Mouse (Mus musculus): ENCODE results near the gene Vwce.
A peak's percentile ranks its signal among the peaks of the same experiment; 100 is the strongest.

Gene Vwce

GRCm38 (mm10) chr19:10692361-10692760 lies 58.3 kb downstream of the Vwce start:
- DNase-seq, result no peak

- DNase-seq, result no peak
These were observed 60.1 kb downstream of the Vwce start for GRCm38 (mm10) chr19:10693926-10694682.

GRCm38 (mm10) chr19:10695801-10696200 lies 61.8 kb downstream of the Vwce start:
- DNase-seq, result no peak

- DNase-seq, result no peak
These were observed 64.3 kb downstream of the Vwce start for GRCm38 (mm10) chr19:10698131-10698991.

- peak; percentile 31 for DNase-seq
These were observed 65.8 kb downstream of the Vwce start for GRCm38 (mm10) chr19:10699851-10700250.

GRCm38 (mm10) chr19:10701013-10701726 lies 67.2 kb downstream of the Vwce start:
- no peak for DNase-seq

- no peak for DNase-seq
These were observed 68.1 kb downstream of the Vwce start for GRCm38 (mm10) chr19:10702125-10702524.

GRCm38 (mm10) chr19:10703470-10703869 lies 69.5 kb downstream of the Vwce start:
- DNase-seq, result no peak

- no peak for DNase-seq
These were observed 73.3 kb downstream of the Vwce start for GRCm38 (mm10) chr19:10707087-10707875.

- no peak for DNase-seq
These were observed 73.9 kb downstream of the Vwce start for GRCm38 (mm10) chr19:10707881-10708280.

GRCm38 (mm10) chr19:10708900-10709299 lies 74.9 kb downstream of the Vwce start:
- no peak for DNase-seq

- DNase-seq, result peak; percentile 88
These were observed 75.5 kb downstream of the Vwce start for GRCm38 (mm10) chr19:10709360-10710087.

GRCm38 (mm10) chr19:10710088-10710511 lies 76.1 kb downstream of the Vwce start:
- DNase-seq, result peak; percentile 63

- DNase-seq, result no peak
These were observed 76.7 kb downstream of the Vwce start for GRCm38 (mm10) chr19:10710751-10711150.

- DNase-seq, result no peak
These were observed 78.2 kb downstream of the Vwce start for GRCm38 (mm10) chr19:10712194-10712593.

GRCm38 (mm10) chr19:10712646-10713045 lies 78.6 kb downstream of the Vwce start:
- no peak for DNase-seq

- DNase-seq, result no peak
These were observed 79.5 kb downstream of the Vwce start for GRCm38 (mm10) chr19:10713551-10713950.

- no peak for DNase-seq
These were observed 80.2 kb downstream of the Vwce start for GRCm38 (mm10) chr19:10714168-10714567.

- DNase-seq, result peak; percentile 72
These were observed 80.9 kb downstream of the Vwce start for GRCm38 (mm10) chr19:10714682-10715475.

GRCm38 (mm10) chr19:10715476-10715875 lies 81.5 kb downstream of the Vwce start:
- no peak for DNase-seq

Measured in liver (tissue).